Comparison of ENCODE assay signal across 22 mouse cellular contexts in the genomic region with DNA sequence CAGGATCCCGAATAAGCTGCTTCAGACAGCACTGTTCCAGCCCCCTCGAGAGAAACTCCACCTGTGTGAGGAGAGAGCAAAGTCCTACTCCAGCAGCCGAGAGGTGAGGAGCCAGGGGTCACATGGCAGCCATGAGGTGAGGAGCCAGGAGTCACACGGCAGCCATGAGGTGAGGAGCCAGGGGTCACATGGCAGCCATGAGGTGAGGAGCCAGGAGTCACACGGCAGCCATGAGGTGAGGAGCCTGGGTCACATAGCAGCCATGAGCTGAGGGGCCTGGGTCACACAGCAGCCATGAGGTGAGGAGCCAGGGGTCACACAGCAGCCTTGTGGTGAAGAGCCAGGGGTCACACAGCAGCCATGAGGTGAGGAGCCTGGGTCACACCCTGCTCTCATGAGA. TPM values are rescaled to one million over a fixed set of nuclear protein-coding genes. Genes with fewer than 3 reads are reported as not detected.
DNase-seq lines count a peak whose midpoint lies in the region; ATAC-seq and TF ChIP-seq lines count a peak whose summit lies in the region.
"Had no signal": no experiment of that assay in that cellular context is flagged by ENCODE, and none has a peak within 500 bp of the region (broad histone marks: within the 10 kb centered on the region; RNA-seq: fewer than 3 reads in every experiment).

No protein-coding gene starts in this region.

- H3K36me3 ChIP-seq in heart, embryonic 10.5 days = peaks cover 40% of the 10 kb centered on the region
- H3K36me3 ChIP-seq in heart, embryonic 12.5 days = peaks cover 44% of the 10 kb centered on the region
- H3K36me3 ChIP-seq in kidney, postnatal 0 days (ENCODE audit: insufficient read depth, low read length) = no peaks in the 10 kb centered on the region
- H3K36me3 ChIP-seq in liver, embryonic 14.5 days (replicated peaks; ENCODE audit: control insufficient read depth, insufficient read depth, low read depth) = no peaks in the 10 kb centered on the region
- H3K36me3 ChIP-seq: neural tube, embryonic 12.5 days had no signal

- no peak overlapping the region for H3K4me2 ChIP-seq in heart, embryonic 12.5 days
- H3K4me2 ChIP-seq in kidney, postnatal 0 days (ENCODE audit: low read length) = no peak overlapping the region
- H3K4me2 ChIP-seq in liver, embryonic 14.5 days (ENCODE audit: low read depth) = no peak overlapping the region
- H3K4me2 ChIP-seq: heart, embryonic 13.5 days; hindbrain, embryonic 14.5 days; lung, embryonic 15.5 days; midbrain, embryonic 12.5 days; neural tube, embryonic 12.5 days had no signal

- no peak for TF ChIP-seq CTCF in kidney, postnatal 0 days (IDR thresholded peaks at IDR 0.05; ENCODE audit: low read depth)
- TF ChIP-seq CTCF in liver, embryonic 14.5 days (IDR thresholded peaks at IDR 0.05; ENCODE audit: low read depth) = no peak

- no peaks in the 10 kb centered on the region for H3K27me3 ChIP-seq in heart, embryonic 10.5 days (ENCODE audit: insufficient read depth, poor library complexity, severe bottlenecking)
- H3K27me3 ChIP-seq in heart, embryonic 12.5 days (replicated peaks) = no peaks in the 10 kb centered on the region
- no peaks in the 10 kb centered on the region for H3K27me3 ChIP-seq in kidney, postnatal 0 days (ENCODE audit: insufficient read depth, low read length)
- no peaks in the 10 kb centered on the region for H3K27me3 ChIP-seq in liver, embryonic 14.5 days (ENCODE audit: control insufficient read depth, insufficient read depth, low read length)
- H3K27me3 ChIP-seq: heart, embryonic 13.5 days; lung, embryonic 15.5 days; midbrain, embryonic 12.5 days; neural tube, embryonic 12.5 days had no signal

- H3K4me3 ChIP-seq in heart, embryonic 10.5 days = no peak overlapping the region
- no peak overlapping the region for H3K4me3 ChIP-seq in heart, embryonic 12.5 days
- no peak overlapping the region for H3K4me3 ChIP-seq in kidney, postnatal 0 days (replicated peaks; ENCODE audit: low read depth, low read length)
- no peak overlapping the region for H3K4me3 ChIP-seq in liver, embryonic 14.5 days (ENCODE audit: insufficient read depth in 1 of 2, low read depth in 2 of 2, low read length in 2 of 2)
- H3K4me3 ChIP-seq: gastrocnemius, adult 2 months; heart, embryonic 13.5 days; left cerebral cortex, adult 2 months; lung, embryonic 15.5 days; midbrain, embryonic 12.5 days; neural tube, embryonic 12.5 days had no signal

- DNase-seq in heart, embryonic 10.5 days (ENCODE audit: low spot score) = peak; percentile 70
- DNase-seq in ZHBTc4 (ENCODE audit: low read depth, low spot score) = peak; percentile 39
- DNase-seq in kidney, postnatal 0 days (ENCODE audit: low spot score) = no peak
- DNase-seq in liver, embryonic 14.5 days (ENCODE audit: low read depth in 3 of 3, low spot score in 3 of 3) = no peak
- DNase-seq in adrenal gland, adult 8-10 months = no peak
- DNase-seq in adrenal gland, adult 18-20 months (ENCODE audit: low spot score in 2 of 2) = no peak
- no peak for DNase-seq in embryo, embryonic 9.5 days (ENCODE audit: extremely low spot score)
- DNase-seq: adrenal gland, postnatal 14 days; cerebellum, adult 11-12 months; cerebellum, postnatal 14 days; forebrain, postnatal 0 days; gastrocnemius, adult 2 months; layer of hippocampus, adult 9-11 months; left cerebral cortex, postnatal 4 days; thymus, postnatal 36 days had no signal

- no peak overlapping the region for H3K27ac ChIP-seq in heart, embryonic 10.5 days
- no peak overlapping the region for H3K27ac ChIP-seq in heart, embryonic 12.5 days (ENCODE audit: poor library complexity, severe bottlenecking)
- no peak overlapping the region for H3K27ac ChIP-seq in kidney, postnatal 0 days
- no peak overlapping the region for H3K27ac ChIP-seq in liver, embryonic 14.5 days
- H3K27ac ChIP-seq: gastrocnemius, adult 2 months; heart, embryonic 13.5 days; hindbrain, embryonic 14.5 days; left cerebral cortex, adult 2 months; lung, embryonic 15.5 days; midbrain, embryonic 12.5 days; neural tube, embryonic 12.5 days had no signal

- no peaks in the 10 kb centered on the region for H3K9me3 ChIP-seq in heart, embryonic 10.5 days
- no peaks in the 10 kb centered on the region for H3K9me3 ChIP-seq in heart, embryonic 12.5 days (replicated peaks)
- H3K9me3 ChIP-seq in kidney, postnatal 0 days (replicated peaks; ENCODE audit: low read length) = no peaks in the 10 kb centered on the region
- no peaks in the 10 kb centered on the region for H3K9me3 ChIP-seq in liver, embryonic 14.5 days (ENCODE audit: control insufficient read depth, low read length)
- H3K9me3 ChIP-seq: heart, embryonic 13.5 days; lung, embryonic 15.5 days; midbrain, embryonic 12.5 days; neural tube, embryonic 12.5 days had no signal

- H3K9ac ChIP-seq in heart, embryonic 12.5 days = no peak overlapping the region
- H3K9ac ChIP-seq in kidney, postnatal 0 days (ENCODE audit: low read depth, low read length) = no peak overlapping the region
- no peak overlapping the region for H3K9ac ChIP-seq in liver, embryonic 14.5 days (replicated peaks)
- H3K9ac ChIP-seq: forebrain, postnatal 0 days; heart, embryonic 13.5 days; hindbrain, embryonic 14.5 days; lung, embryonic 15.5 days; midbrain, embryonic 12.5 days; neural tube, embryonic 12.5 days had no signal

- ATAC-seq in heart, embryonic 12.5 days (ENCODE audit: insufficient number of reproducible peaks, low FRiP score) = no peak
- ATAC-seq in kidney, postnatal 0 days (replicated peaks; ENCODE audit: low FRiP score, low read depth) = peak; percentile 46
- ATAC-seq in liver, embryonic 14.5 days (ENCODE audit: insufficient read depth) = peak; percentile 48; the same call in 1 of the 2 replicates
- ATAC-seq: forebrain, postnatal 0 days had no signal

- TF ChIP-seq EP300 in liver, embryonic 14.5 days (IDR thresholded peaks at IDR 0.05; ENCODE audit: low read depth) = no peak

- peaks cover 12% of the 10 kb centered on the region; the same call in 1 of the 2 replicates for H3K4me1 ChIP-seq in heart, embryonic 10.5 days
- peaks cover 8% of the 10 kb centered on the region; the same call in 1 of the 2 replicates for H3K4me1 ChIP-seq in heart, embryonic 12.5 days (replicated peaks)
- H3K4me1 ChIP-seq in kidney, postnatal 0 days (replicated peaks; ENCODE audit: insufficient read depth, low read length) = no peaks in the 10 kb centered on the region
- peaks cover 0 to 4% of the 10 kb centered on the region in 2 experiments; a peak in 1 of 4 replicates for H3K4me1 ChIP-seq in liver, embryonic 14.5 days (replicated peaks; ENCODE audit: control insufficient read depth in 2 of 2, insufficient read depth in 2 of 2, low read length in 1 of 2)

- WGBS in heart, embryonic 10.5 days = 76% methylated on average over 5 of the region's 5 CpGs
- WGBS in heart, embryonic 12.5 days = 72% methylated on average over 5 of the region's 5 CpGs
- WGBS in kidney, postnatal 0 days = 60% methylated on average over 5 of the region's 5 CpGs
- 67% methylated on average over 5 of the region's 5 CpGs for WGBS in liver, embryonic 14.5 days (ENCODE audit: insufficient replicate concordance)

RNA-seq across cellular contexts. Expression of a gene that starts 15.2 kb away (rescaled TPM):
- 19.0 and 27.1 TPM in 2 replicates for polyA plus RNA-seq in heart, embryonic 10.5 days (2016; fragmentation: Nextera tagmentation; extraction: Ambion mirVana)
- polyA plus RNA-seq in heart, embryonic 12.5 days (2016; fragmentation: Nextera tagmentation; extraction: Ambion mirVana) = 19.2 and 20.6 TPM in 2 replicates
- polyA plus RNA-seq in kidney, postnatal 0 days (2015; fragmentation: Nextera tagmentation; extraction: Ambion mirVana) = 25.5 and 25.6 TPM in 2 replicates
- polyA plus RNA-seq in liver, embryonic 14.5 days (2012; rRNA removed) = 2.5 and 3.0 TPM in 2 replicates
- 3.7 and 4.0 TPM in 2 replicates for polyA plus RNA-seq in liver, embryonic 14.5 days (2014; fragmentation: Nextera tagmentation; extraction: Ambion mirVana)
- 10 to 100 TPM; 41.4 to 55.0 (median 44.1) TPM for total RNA-seq in adrenal gland, adult 8-10 months (2022)
- total RNA-seq in adrenal gland, adult 18-20 months (2021) = 10 to 100 TPM; 19.2 to 24.1 TPM

RNA-seq across cellular contexts. Expression of a gene that starts 17.4 kb away (rescaled TPM):
- 12.8 and 13.6 TPM in 2 replicates for polyA plus RNA-seq in heart, embryonic 10.5 days (2016; fragmentation: Nextera tagmentation; extraction: Ambion mirVana)
- 10.3 and 14.9 TPM in 2 replicates for polyA plus RNA-seq in heart, embryonic 12.5 days (2016; fragmentation: Nextera tagmentation; extraction: Ambion mirVana)
- polyA plus RNA-seq in kidney, postnatal 0 days (2015; fragmentation: Nextera tagmentation; extraction: Ambion mirVana) = 19.6 and 20.9 TPM in 2 replicates
- polyA plus RNA-seq in liver, embryonic 14.5 days (2012; rRNA removed) = 4.6 and 5.0 TPM in 2 replicates
- 10.1 and 11.3 TPM in 2 replicates for polyA plus RNA-seq in liver, embryonic 14.5 days (2014; fragmentation: Nextera tagmentation; extraction: Ambion mirVana)
- 10 to 100 TPM; 24.7 to 32.5 (median 27.5) TPM for total RNA-seq in adrenal gland, adult 8-10 months (2022)
- total RNA-seq in adrenal gland, adult 18-20 months (2021) = 10 to 100 TPM; 19.5 to 20.1 TPM

Comparison
In these comparisons a context has a peak if more than half of its experiments do, and no peak if none do; other contexts are left out.
1. DNase-seq: peak in heart, embryonic 10.5 days (single experiment) and ZHBTc4 (single experiment); none in kidney, postnatal 0 days (single experiment), liver, embryonic 14.5 days (0 of 3), adrenal gland, adult 8-10 months (single experiment), adrenal gland, adult 18-20 months (0 of 2) and embryo, embryonic 9.5 days (single experiment).